Mouse (Mus musculus): ENCODE data around the gene Gm33815. TPM values are rescaled to one million over a fixed set of nuclear protein-coding genes. Genes with fewer than 3 reads are reported as not detected.

Gm33815 gene
- not detected for polyA plus RNA-seq (2014; fragmentation: Illumina TruSeq; extraction: RNeasy Lipid Tissue Mini Kit (QIAGEN cat#74804); ENCODE audit: low read depth, low replicate concordance)

GRCm38 (mm10) chrY:69320832-69321231 is at the start of gene Gm33815:
Gene Gm33815, plus strand, starts transcription at chrY:69321132.

